Mouse (Mus musculus) adrenal gland, postnatal 36 days (tissue): ENCODE measurements around the gene Cds1. TPM values are rescaled to one million over a fixed set of nuclear protein-coding genes. Genes with fewer than 3 reads are reported as not detected.

ENCODE experiments used
- total RNA-seq, 2 experiments: library from RNA; stranded (reverse); gene quantifications; 2 replicates each; pipeline ENCODE4 v1.2.3; 2021

Cds1 gene
- total RNA-seq, 2 experiments from 2014 or later = 6.5 to 7.7 TPM

Other genes with a start within 250 kb of the Cds1 start
- gene Nkx6-1, start 100.1 kb upstream of the Cds1 start, total RNA-seq = not detected